Mouse (Mus musculus) kidney, postnatal 4 days (tissue): ENCODE data around the gene Stim2.
A peak's percentile ranks its signal among the peaks of the same experiment; 100 is the strongest.

Experiments used
- DNase-seq, 2 experiments: peaks; one replicate each; pipeline ENCODE4 v3.0.0; 2021; ENCODE audit warnings: mixed read lengths in 2 of 2

Gene Stim2

DNA sequence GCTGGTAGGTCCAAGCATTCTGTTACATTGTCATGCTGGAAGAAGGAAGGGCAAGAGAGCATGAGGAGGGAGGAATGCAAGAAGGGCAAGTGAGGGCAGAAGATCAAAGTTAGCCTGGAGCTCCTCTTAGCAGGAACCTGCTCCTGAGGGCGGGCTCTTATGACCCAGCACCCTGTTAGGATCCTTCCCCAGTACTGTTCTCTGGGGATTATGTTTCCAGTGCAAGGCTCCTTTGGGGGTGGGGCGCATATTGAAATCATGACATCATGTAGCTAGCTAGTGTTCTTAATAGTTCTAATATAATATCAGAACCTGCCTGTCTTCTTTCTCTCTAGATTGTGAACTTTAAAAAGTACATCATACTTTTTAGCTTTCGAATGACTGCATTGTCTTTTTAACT lies 52.8 kb downstream of the Stim2 start:
- DNase-seq = no peak

DNA sequence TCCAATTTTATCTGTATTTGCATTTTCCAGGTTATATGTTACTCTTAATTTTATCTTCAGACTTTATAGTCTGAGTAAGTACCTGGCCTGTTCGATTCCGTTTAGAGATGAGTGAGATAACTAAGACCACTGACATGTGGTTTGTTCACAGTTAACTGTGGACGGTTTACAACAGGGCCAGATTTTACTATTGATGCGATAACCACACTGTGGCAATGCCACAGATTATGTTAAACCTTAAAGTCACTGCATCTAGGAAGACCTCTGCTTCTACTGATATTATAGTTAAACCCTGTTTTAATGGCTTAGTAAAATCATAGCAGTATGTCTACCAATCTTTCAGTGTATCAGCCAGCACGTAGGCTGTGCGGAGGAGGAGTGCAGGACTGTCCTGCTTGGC lies 53.9 kb downstream of the Stim2 start:
- no peak for DNase-seq

DNA sequence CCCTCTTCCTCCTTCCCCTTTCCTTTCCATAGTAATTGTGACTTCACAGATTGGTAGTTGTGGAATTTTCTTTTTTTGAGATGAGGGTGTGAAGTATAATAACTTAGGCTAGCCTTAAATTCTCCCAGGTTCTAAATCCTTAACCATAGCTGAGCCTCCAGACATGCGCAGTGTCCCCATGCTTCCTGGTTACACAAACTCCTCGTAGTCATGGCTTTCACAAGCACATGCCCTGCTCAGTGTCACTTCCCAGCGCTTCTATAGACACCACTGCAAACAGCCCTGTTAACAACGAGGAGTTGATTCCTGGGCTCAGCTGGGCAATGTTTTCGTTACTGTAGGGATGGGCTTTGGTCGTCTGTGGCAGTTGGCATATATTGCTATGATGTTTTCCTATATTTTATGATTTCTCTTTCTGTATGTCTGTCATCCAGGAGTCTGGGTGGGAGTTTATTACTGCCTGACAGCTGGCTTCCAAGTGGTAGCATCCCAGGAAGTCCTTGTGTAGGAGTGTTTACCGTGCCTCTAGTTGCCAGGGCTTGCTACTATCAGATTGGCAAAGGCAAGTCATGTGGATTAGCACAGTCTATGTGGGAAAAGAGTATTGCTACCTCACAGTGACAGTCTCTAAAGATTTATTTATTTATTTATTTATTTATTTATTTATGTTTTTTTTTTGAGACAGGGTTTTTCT lies 55.5 kb downstream of the Stim2 start:
- DNase-seq = no peak

DNA sequence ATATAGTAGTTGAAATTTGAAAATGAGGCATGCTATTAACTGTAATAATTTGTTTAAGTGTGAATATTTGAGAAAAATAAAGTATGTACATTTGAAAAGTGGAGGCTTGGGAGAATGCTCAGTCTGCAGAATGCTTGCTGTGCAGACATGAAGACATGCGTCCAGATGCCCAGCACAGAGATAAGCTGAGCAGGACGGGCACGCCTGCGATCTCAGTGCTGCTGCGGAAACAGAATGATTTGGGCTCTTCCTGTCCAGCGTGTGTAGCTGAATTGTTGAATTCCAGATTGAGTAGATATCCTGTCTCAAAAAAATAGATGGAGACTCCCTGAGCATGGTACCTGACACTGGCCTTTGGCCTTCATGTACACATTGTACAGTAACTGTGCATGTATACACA lies 58.0 kb downstream of the Stim2 start:
- DNase-seq = no peak

DNA sequence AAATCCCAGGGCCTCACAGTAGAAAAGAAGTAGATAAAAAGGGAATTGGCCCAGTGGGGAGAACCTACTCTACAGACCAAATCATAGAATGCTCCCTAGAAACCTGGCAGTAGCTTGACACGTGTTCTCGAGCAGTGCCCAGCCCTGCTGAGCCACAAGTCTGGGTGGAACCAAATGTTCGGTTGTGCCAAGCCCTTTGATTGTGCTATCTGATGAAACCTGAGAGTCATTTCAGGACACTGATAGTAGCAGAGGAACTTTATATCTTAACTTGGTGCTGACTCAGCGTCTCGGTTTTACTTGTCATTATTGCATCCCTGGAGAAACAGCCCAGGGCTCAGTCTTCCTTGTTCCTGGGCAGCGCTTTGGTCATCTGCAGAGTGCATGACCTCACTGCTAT lies 61.7 kb downstream of the Stim2 start:
- DNase-seq = no peak

DNA sequence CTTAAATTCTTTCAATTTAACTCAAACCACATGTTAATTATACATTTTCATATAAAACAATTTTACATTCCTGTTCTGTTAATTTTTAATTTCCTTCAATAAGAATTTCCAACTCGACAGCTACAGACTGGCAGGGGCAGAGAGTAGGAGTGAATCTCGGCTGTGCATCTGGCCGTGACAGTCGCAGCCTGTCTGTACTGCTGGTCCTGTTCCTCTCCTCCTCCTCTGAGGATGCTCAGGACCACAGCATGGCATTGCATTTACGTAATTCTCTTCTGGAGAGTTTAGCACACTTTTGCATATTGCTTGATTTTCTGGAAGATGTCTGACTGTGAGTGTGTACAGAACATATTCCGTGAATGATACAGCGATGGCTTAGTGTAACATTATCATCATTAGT lies 63.8 kb downstream of the Stim2 start:
- DNase-seq = peak in 1 of 2 experiments; percentile 39

DNA sequence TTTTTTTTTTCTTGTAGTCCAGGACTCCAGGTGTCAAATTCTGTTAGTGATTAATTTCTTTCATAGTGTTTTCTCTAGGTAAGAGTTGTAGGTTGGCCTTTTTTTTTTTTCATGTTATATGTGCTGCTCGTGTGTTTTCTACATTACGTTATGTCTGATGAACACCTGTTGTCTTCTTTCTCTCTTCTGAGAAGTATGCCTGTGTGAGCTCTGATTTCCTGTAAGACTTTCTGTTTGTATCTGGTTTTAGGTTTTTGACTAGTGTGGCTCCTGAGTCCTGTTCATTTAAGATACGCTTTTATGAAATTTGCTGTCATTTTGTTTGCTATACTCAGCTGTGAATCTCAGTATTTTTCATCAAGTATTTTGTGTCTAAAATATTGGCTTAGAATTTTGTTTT lies 69.3 kb downstream of the Stim2 start:
- DNase-seq = no peak

DNA sequence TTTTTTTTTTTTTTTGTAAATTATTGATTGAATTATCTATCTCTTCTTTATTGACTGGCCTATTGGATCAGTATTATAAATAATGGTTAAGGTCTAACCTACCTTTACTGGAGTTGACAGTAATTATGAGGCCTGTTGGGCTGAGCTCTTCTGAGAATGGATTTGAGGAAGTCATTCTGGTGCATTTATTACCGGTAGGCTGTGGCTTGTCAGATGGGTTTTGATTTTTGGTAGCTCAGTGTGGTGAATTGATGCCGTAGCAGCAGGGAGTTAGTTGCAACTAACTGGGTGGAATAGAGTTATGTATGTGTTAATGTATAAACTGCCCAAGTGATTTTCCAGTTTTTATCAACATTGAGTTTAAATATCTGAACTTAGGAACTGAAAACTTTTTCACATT lies 72.2 kb downstream of the Stim2 start:
- DNase-seq = no peak

DNA sequence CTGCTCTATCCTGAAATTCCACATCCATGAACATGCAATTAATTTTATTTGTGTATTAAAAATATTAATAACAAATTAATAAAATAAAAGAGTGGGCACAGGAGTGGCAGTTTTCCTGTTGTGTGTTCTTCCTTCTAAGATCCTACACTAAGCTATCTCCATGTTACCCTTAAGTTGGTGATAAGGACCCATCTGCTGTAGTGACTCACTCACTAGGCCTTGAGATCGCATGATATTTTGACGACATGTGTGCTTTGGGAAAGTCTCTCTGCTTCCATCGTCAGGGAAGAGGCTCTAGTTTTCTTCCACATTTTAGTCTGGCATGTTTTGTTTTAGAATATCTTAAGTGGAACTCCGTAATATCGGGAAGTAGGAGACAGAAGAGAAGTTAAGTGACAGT lies 73.0 kb downstream of the Stim2 start:
- no peak for DNase-seq

DNA sequence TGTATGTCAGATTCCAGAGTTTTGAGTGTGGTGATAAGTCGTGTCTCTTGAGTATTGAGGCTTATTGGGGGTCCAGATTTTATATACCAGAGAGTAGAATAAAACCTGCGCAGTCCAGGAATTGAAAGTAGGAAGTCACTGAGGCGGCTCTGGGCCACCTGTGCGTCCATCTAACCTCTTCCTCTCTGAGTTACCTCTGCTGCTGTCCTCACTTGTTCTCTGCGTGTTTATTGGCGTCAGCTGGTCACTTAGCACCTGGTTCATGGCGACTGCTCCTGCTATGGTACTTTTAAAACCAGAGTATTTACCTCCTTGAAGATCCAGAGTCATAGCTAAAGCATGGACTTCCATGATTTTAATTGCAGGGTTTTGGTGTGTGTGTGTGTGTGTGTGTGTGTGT lies 73.4 kb downstream of the Stim2 start:
- no peak for DNase-seq

DNA sequence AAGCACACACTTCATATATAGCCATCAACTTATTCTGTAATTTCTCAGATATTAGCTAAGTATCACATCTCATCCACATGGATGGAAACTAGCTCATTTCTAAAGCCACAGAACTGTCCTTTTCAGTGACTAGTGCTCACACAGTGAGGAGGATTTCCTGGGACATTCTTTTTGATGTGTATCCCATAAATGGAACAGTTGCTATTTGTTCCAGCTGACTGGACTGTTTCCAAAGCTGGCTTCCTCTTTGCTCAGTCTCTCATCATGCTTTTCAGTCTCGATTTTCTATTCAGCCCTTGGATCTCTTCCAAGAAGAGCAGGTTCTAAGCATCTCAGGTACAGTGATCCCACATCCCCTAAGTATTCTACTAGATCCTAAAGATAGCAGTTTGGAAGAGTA lies 75.0 kb downstream of the Stim2 start:
- no peak for DNase-seq

DNA sequence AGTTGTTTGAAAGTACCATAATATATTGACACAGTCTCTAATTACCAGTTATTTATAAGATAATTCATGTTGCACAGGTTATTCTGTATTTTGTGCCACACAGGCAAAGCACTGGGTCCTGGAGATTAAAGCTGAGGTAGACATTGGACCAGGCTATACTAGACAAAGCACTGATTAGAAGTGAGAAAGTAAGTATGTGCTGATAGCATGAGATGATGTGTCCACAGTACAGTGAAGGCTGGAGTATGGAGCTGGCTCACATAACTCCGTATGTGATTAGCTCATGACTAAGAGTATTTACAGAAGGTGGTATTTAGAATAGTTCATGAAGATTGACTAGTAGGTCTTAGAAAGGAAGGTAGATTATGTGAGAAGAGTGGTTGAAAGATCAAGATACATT lies 81.7 kb downstream of the Stim2 start:
- no peak for DNase-seq

DNA sequence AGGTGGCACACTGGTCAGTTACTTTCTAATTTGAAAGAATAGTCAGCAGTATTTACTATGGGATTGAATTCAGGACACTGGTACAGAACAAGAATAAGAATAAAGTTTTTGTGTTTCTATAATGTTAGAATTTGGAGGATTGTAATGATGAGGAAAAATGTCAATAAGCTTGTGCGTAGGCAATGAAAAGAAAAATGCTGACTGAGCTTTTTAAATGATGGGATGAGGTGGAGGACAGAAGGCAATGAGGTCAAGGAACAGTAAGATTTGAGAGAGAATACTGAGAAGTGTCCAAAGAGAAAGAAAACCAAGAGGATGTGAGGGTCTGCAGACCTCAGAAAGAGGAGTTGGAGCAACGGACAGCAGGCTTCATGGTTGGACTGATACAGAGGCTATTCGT lies 89.6 kb downstream of the Stim2 start:
- no peak for DNase-seq

DNA sequence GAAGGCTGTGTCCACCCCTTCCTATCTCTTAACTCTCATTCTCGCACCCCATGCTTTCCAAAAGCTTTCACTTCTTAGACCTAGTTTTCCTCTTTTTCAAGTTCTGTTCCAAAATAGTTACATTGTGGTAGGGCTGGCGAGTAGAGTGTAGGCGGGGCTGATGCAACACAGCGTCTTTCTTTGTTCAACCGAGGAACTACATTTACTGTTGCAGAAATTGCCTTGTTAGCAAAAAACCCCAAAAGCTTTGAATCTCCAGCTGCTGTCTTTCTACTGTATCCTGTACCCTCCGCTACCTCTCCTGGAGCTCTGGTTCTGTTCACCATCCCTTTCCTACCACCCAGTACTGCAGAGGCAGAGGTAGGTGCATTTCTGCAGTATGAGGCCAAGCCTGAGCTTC lies 99.9 kb downstream of the Stim2 start:
- DNase-seq = no peak

DNA sequence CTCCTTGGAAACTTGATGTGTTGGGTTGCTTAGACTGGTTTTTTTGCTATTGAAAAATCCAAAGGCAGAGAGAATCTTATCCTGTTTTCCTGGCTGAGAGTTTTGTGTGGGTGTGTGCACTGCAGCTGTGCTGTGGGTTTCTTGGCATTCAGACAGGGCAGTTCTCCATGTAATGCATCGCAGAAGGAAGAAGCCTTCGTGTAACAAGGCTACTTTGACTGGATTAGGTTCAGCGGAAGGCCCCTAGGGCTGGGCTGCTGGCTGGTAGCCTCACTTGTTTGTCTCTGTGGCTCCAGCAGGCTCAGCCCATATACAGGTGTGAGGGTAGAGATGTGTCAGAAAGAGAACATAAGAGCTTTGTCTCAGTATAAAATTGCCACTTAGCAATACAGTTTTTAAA lies 102.6 kb downstream of the Stim2 start:
- DNase-seq = peak; percentile 18 to 29

DNA sequence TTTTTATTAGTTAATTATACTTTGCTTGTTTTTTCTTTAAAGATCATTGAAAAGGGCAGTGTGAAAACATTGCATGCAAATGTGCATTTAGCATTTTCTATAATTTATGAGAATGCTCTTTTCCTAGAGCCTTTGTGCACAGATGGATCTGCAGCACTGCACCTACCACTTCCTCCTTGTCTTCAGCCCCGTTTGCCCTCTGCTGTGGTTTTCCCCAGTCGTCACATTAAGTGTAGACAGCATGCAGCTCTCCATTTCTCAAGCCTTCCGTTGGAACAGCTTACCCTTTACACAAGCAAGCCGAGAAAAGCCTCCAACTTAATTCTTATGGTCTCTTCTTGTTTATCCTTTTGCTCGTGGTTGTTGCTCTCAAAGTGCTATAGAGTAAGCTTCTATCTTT lies 103.0 kb downstream of the Stim2 start:
- no peak for DNase-seq

DNA sequence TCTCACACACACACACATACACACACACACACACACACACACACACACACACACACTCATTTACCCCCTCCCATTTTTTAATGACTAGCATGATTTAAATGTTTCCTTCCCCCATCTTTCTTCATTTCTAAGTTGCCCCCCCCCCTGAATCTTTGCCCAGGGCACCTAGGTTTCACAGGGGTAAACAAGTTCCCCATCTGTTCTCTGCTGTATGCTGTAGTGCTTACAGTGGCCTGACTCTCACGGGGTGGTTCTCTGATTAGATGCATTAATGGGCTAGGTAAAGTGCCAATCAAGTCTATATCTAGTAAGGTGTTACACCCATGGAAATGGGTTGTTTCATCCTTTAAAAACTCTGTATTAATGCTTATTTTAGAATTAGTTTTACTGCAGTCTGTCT lies 103.7 kb downstream of the Stim2 start:
- DNase-seq = no peak

DNA sequence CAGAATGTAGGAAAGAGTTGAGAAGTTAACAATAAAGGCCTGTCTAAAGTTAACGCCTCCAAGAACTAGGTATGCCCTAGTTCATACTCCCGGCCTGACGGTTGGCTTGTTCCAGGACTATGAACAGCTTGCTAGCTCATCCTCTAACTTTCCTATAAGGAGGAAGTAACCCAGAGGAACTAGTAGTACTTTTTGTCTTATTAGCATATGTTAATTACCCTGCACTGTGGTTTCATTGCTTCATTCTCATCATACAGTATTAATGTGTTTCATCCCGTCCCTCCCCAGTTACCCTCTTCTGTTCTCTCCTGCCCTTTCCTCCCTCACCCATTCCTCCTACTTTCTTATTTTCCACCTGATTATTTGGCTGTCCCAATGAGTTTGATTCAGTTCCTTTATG lies 108.4 kb downstream of the Stim2 start:
- no peak for DNase-seq

DNA sequence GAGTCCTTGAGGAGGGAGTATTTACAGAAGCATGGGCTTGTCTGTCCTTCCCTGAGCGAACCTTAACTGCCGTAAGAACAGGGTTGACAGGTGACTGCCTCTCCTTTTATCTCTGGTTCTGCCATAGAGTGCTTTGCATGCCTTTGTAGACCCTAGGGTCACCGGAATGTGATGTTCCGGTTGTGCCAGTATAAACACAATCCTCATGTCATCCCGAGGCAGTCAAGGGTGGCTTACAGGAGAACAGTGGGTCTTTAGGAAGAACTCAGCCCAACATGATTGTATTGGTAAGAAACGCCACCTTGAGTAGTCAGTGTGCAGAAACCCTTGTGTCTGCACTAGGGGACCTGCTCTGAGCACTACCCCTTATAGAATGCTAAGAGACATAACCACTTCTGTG lies 108.8 kb downstream of the Stim2 start:
- DNase-seq = no peak

DNA sequence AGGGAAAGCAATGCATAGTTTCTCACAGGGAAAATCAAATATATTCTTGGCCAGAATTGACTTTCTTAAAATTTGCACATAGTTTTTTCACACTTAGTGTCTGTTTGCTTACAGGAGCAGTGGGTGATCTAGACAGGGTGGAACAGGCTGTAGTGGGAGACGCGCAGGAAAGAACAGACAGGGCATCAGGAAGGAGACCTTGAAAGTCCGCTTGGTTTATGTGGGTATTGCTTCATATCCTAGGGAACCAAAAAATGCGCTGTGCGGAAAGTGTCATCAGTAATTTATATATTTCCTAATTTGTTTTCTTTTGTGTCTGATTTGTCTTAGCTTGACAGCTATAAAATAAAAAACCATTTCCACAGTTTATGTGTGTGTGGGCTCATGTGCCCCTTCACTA lies 110.8 kb downstream of the Stim2 start:
- no peak for DNase-seq

DNA sequence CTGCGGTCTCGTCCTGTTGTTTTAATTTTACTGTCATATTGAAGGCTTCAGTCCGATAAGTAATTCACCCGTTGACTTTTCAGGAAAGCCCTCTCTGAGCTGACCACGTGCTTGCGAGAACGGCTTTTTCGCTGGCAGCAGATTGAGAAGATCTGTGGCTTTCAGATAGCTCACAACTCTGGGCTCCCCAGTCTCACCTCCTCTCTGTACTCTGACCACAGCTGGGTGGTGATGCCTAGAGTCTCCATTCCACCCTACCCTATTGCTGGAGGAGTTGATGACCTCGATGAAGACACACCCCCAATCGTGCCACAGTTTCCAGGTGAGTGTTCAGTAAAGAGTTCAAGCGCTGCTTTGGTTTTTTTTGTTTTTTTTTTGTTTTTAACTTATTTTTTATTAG lies 112.5 kb downstream of the Stim2 start:
- DNase-seq = no peak

DNA sequence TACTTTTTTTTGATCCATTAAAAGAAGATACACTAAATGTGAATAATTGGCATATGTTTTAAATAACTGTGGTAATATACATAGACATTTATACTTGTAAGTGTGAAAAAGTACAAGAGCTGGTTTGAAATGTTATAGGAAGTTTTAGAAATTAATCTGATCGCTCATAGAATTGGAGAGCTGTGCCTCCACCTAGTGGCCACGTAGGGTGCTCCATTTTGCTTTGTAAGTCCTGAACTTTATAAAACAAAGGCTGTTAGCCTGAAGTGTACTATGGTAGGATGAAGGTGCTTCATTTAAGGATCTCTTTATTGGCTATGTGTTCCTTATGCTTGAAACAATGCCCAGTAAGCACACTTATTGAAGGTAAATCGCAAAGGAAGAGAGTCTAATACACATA lies 115.0 kb downstream of the Stim2 start:
- peak; percentile 79 to 83 for DNase-seq

DNA sequence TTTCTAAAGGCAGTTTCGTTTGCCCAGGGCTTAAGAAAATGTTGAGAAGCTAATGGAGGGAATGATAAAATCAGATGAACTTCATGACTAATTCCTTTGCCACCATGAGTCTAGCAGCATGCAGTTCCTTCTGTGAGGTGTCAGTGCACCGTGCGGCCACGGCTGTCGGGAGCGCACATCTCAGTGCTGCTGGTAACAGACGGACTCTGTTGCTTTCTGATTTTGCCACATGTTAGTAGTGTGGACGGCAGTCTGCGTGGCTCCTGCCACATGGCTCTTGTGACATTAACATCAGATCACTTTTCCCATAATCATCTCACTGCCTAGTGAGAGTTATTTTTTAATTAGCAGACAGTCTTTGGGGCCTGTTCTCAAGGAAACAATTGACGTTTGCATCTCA lies 118.2 kb downstream of the Stim2 start:
- no peak for DNase-seq

DNA sequence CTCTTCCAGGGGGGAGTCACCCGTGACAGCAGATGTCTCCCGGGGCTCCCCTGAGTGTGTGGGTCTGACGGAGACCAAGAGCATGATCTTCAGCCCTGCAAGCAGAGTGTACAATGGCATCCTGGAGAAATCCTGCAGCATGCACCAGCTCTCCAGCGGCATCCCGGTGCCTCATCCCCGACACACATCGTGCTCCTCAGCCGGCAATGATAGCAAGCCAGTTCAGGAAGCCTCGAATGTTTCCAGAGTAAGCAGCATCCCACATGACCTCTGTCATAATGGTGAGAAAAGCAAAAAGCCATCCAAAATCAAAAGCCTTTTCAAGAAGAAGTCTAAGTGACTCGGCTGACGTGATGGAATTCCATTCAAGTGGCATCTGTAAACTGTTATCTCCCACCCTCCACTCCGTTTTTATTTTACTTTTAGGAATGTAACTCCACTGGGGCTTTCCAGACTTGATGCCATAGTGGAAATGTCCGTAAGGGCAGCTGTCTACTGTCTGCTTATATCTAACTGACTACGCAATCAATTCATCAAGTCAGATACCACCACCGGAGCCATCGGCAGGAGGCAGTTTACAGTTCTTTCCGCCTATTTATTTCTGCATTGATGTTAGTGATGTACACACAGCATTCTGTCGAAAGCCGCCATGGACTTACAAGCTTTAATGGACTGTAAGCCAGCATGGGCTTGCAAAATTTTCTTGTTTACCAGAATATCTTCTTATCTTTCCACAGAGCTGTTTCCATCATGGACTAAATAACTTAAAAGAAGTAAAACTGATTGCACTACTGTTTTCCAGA lies 120.3 kb downstream of the Stim2 start:
- DNase-seq = no peak
